Mouse (Mus musculus) spleen, adult 2 months (tissue): Measurements from ENCODE around the gene Prrc2a.

Experiments used
- CTCF ChIP-seq: fragments of 200-500 bp; IDR thresholded peaks from 2 replicates; pipeline ENCODE4 v1.5.1; 2011; ENCODE audit warnings: mild to moderate bottlenecking, inconsistent platforms; ENCODE audit not compliant: insufficient read depth, insufficient read length, insufficient replicate concordance; ENCODE audit errors: extremely low read depth
- POLR2A ChIP-seq: fragments of 200-500 bp; IDR thresholded peaks from 2 replicates; pipeline ENCODE4 v1.6.1; 2011; ENCODE audit warnings: low read depth, low read length, inconsistent platforms

DNA sequence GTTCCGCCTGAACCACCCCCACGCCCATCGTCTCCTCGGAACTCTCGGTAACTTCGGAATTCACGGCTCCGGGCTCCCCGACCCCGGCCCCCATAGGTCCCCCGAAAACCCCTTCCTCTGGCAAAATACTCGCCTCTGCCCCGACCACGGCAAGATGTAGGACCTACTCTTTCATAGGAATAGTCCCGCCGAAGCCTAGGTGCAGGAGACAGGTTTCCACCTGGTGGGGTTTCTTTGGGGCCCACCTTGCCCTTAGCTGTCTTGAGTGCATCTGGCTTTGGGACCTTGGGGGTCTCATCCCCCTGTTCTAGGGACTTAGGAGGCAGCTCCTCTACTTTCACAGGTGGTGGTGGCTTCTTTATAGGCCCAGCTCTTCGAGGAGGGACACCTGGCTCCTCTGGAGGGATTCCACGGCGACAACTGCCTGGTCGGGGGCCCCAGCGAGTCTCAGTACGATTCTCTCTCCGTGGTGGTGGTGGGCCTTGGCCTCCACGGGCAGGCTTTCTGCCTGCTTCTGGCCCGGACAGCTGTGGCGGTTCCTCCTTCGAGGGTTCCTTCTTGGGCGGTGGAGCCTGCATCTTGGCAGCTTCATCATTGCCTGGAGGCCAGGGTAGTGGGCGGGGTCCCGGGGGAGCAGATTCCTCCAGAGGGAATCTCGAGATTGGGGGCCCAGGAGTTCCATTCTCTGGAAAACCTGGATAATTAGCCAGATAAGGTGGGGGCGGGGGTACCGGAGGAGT, 8.1 kb downstream of the Prrc2a start:
- TF ChIP-seq CTCF (no peak), POLR2A (no peak)
